Comparison of ENCODE assay signal across 7 mouse cellular contexts in the genomic region with DNA sequence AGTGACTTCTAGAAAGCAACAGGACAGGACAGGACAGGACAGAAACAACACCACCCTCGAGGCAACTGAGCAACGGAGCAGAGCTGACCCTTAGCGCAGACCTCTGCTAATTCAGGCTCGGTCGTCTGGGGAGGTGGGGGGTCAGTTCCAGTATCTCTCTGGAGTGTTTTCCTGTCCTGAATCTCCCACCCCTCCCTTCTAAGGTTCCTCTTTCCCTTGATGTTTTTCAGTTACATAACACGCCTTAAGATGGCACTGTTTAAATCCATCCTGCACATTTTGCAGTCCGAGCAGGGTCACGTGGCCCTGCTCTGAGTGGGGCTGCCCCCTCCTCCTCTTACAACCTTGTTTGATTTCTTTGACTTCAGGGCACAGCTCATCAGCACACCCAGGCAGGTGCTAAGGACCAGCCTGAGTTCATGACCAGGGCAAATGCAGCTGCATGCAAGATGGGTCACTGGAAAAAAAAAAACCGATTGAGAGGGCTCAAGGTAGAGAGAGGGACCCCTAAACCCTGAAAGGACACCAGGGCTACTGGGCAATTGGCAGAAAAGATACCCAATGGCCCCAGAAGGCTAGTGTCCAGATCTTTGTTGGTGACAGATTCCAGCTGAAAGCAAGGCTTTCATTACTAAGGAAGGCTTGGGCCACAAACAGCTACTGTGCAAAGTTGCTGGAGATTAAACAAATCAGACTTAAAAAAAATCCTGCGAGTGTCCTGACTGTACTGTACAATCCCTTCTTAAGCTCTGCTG. TPM values are rescaled to one million over a fixed set of nuclear protein-coding genes. Genes with fewer than 3 reads are reported as not detected.
DNase-seq lines count a peak whose midpoint lies in the region; ATAC-seq lines count a peak whose summit lies in the region.

No protein-coding gene starts in this region.

- DNase-seq in right cerebral cortex, adult 18-20 months: peak; percentile 35
- DNase-seq in right cerebral cortex, postnatal 4 days: no peak
- peak; percentile 28 for DNase-seq in embryo, embryonic 9.5 days (ENCODE audit: extremely low spot score)
- no peak for DNase-seq in left cerebral cortex, adult 8-10 months (ENCODE audit: low spot score in 2 of 2)
- no peak for DNase-seq in ovary, adult 18-20 months (ENCODE audit: low spot score)

- no peaks in the 10 kb centered on the region for H3K9me3 ChIP-seq in intestine, embryonic 15.5 days
- no peaks in the 10 kb centered on the region for H3K9me3 ChIP-seq in stomach, embryonic 14.5 days (ENCODE audit: control insufficient read depth, low read depth, low read length)

- H3K4me1 ChIP-seq in intestine, embryonic 15.5 days (replicated peaks): peaks cover 39% of the 10 kb centered on the region
- H3K4me1 ChIP-seq in stomach, embryonic 14.5 days (ENCODE audit: control insufficient read depth, insufficient read depth, low read length): peaks cover 30% of the 10 kb centered on the region

- peak overlapping the region; percentile 100 for H3K4me2 ChIP-seq in intestine, embryonic 15.5 days (replicated peaks)
- peak overlapping the region; percentile 99; the same call in 1 of the 2 replicates for H3K4me2 ChIP-seq in stomach, embryonic 14.5 days (replicated peaks; ENCODE audit: low read depth, low read length)

- peak overlapping the region; percentile 59 for H3K4me3 ChIP-seq in intestine, embryonic 15.5 days (replicated peaks)
- no peak overlapping the region for H3K4me3 ChIP-seq in stomach, embryonic 14.5 days (ENCODE audit: low read depth, low read length)

- WGBS in intestine, embryonic 15.5 days: 5% methylated on average over 10 of the region's 10 CpGs
- WGBS in stomach, embryonic 14.5 days: 8% methylated on average over 10 of the region's 10 CpGs

- H3K9ac ChIP-seq in intestine, embryonic 15.5 days: 0 out of 2 replicates have a peak overlapping the region, but pooled peaks have one; percentile 2
- H3K9ac ChIP-seq in stomach, embryonic 14.5 days (replicated peaks; ENCODE audit: low read depth, low read length): no peak overlapping the region

- no peak overlapping the region for H3K27ac ChIP-seq in intestine, embryonic 15.5 days
- H3K27ac ChIP-seq in stomach, embryonic 14.5 days (ENCODE audit: low read length): no peak overlapping the region

- H3K27me3 ChIP-seq in intestine, embryonic 15.5 days (replicated peaks): peaks cover 84% of the 10 kb centered on the region
- H3K27me3 ChIP-seq in stomach, embryonic 14.5 days (ENCODE audit: control insufficient read depth, insufficient read depth, low read length): peaks cover 40% of the 10 kb centered on the region

- no peaks in the 10 kb centered on the region for H3K36me3 ChIP-seq in intestine, embryonic 15.5 days
- no peaks in the 10 kb centered on the region for H3K36me3 ChIP-seq in stomach, embryonic 14.5 days (ENCODE audit: control insufficient read depth, insufficient read depth, low read length)

- ATAC-seq in intestine, embryonic 15.5 days: no peak
- ATAC-seq in stomach, embryonic 14.5 days (ENCODE audit: insufficient number of reproducible peaks, insufficient read depth, low FRiP score, low read depth): no peak

RNA-seq across cellular contexts. Expression of gene Nptx1, which starts 1.6 kb away (rescaled TPM):
- 0.90 and 1.1 TPM in 2 replicates for polyA plus RNA-seq in intestine, embryonic 15.5 days (2015; fragmentation: Nextera tagmentation; extraction: Ambion mirVana)
- polyA plus RNA-seq in stomach, embryonic 14.5 days (2014; fragmentation: Nextera tagmentation; extraction: Ambion mirVana): 0.29 and 0.59 TPM in 2 replicates
- total RNA-seq in left cerebral cortex, adult 8-10 months (2022): 100 to 1,000 TPM; 185 to 209 (median 199) TPM

RNA-seq across cellular contexts. Expression of gene Endov, which starts 54.8 kb away (rescaled TPM):
- polyA plus RNA-seq in intestine, embryonic 15.5 days (2015; fragmentation: Nextera tagmentation; extraction: Ambion mirVana): 15.5 and 15.6 TPM in 2 replicates
- 15.7 and 17.0 TPM in 2 replicates for polyA plus RNA-seq in stomach, embryonic 14.5 days (2014; fragmentation: Nextera tagmentation; extraction: Ambion mirVana)
- 10 to 100 TPM; 27.8 to 35.2 (median 32.8) TPM for total RNA-seq in left cerebral cortex, adult 8-10 months (2022)

RNA-seq across cellular contexts. Expression of gene Rptor, which starts 56.8 kb away (rescaled TPM):
- polyA plus RNA-seq in intestine, embryonic 15.5 days (2015; fragmentation: Nextera tagmentation; extraction: Ambion mirVana): 9.0 and 10.1 TPM in 2 replicates
- 12.7 and 13.1 TPM in 2 replicates for polyA plus RNA-seq in stomach, embryonic 14.5 days (2014; fragmentation: Nextera tagmentation; extraction: Ambion mirVana)
- 10 to 100 TPM; 57.5 to 65.0 (median 61.0) TPM for total RNA-seq in left cerebral cortex, adult 8-10 months (2022)

Comparison
In these comparisons a context has a peak if more than half of its experiments do, and no peak if none do; other contexts are left out.
1. DNase-seq: peak in right cerebral cortex, adult 18-20 months (single experiment) and embryo, embryonic 9.5 days (single experiment); none in right cerebral cortex, postnatal 4 days (single experiment), left cerebral cortex, adult 8-10 months (0 of 2) and ovary, adult 18-20 months (single experiment).